Mouse (Mus musculus) heart, postnatal 0 days (tissue): Measurements from ENCODE around the gene Heatr5b. TPM values are rescaled to one million over a fixed set of nuclear protein-coding genes. Genes with fewer than 3 reads are reported as not detected.
"Not testable (repeated sequence)": the region's sequence is repeated elsewhere in the genome, so short reads cannot be mapped to it uniquely, and the experiment has no call there.

ENCODE experiments used
- ATAC-seq: fragments of 200-750 bp; cut with Nextera tagmentation; 2 replicates; pipeline ENCODE4 v1.8.0; 2017; ENCODE audit warnings: low read depth, moderate number of reproducible peaks, moderate library complexity; ENCODE audit not compliant: insufficient read depth
- DNase-seq: peaks from one replicate; pipeline ENCODE4 v3.0.0-alpha.2; 2016; ENCODE audit warnings: low spot score
- H3K27ac ChIP-seq: fragments of 300-500 bp; sonication (generic); 2 replicates; pipeline ENCODE4 v1.5.1; 2014; ENCODE audit warnings: low read depth, mild to moderate bottlenecking
- H3K27me3 ChIP-seq: fragments of 300-500 bp; sonication (generic); 2 replicates; pipeline ENCODE4 v1.6.1; 2014; ENCODE audit warnings: low read length, mixed read lengths; ENCODE audit not compliant: control insufficient read depth, insufficient read depth
- H3K36me3 ChIP-seq: fragments of 300-500 bp; sonication (generic); replicated peaks from 2 replicates; pipeline ENCODE4 v1.6.1; 2014; ENCODE audit warnings: low read length, mixed read lengths; ENCODE audit not compliant: control insufficient read depth, insufficient read depth
- H3K4me1 ChIP-seq: fragments of 300-500 bp; sonication (generic); 2 replicates; pipeline ENCODE4 v1.6.1; 2014; ENCODE audit warnings: antibody characterized with exemption; ENCODE audit not compliant: control insufficient read depth, insufficient read depth
- H3K4me2 ChIP-seq: fragments of 300-500 bp; sonication (generic); 2 replicates; pipeline ENCODE4 v1.6.1; 2014; ENCODE audit warnings: low read depth, mild to moderate bottlenecking, low read length, moderate library complexity
- H3K4me3 ChIP-seq: fragments of 300-500 bp; sonication (generic); 2 replicates; pipeline ENCODE4 v1.5.1; 2014; ENCODE audit warnings: low read depth, low read length
- H3K9ac ChIP-seq: fragments of 300-500 bp; sonication (generic); replicated peaks from 2 replicates; pipeline ENCODE4 v1.6.1; 2014; ENCODE audit warnings: low read depth, low read length, mixed read lengths
- H3K9me3 ChIP-seq: fragments of 300-500 bp; sonication (generic); replicated peaks from 2 replicates; pipeline ENCODE4 v1.6.1; 2016; ENCODE audit warnings: low read length; ENCODE audit not compliant: control insufficient read depth
- CTCF ChIP-seq: IDR thresholded peaks from 2 replicates; pipeline ENCODE4 v1.5.1; 2016; ENCODE audit warnings: antibody characterized with exemption, control low read depth, low read depth
- EP300 ChIP-seq: IDR thresholded peaks from 2 replicates; pipeline ENCODE4 v1.6.1; 2016; ENCODE audit warnings: antibody characterized with exemption, low read depth
- WGBS: fragments of 180-500 bp; shearing (Covaris S2); extraction: QIAGEN DNeasy Blood & Tissue Kit; methylation state at CpG from one replicate; pipeline ENCODE4 v1.1.7; 2014; 5-methylcytosine and 5-hydroxymethylcytosine counted together
- polyA plus RNA-seq: library from polyadenylated mRNA; unstranded; fragments of >200 nt; fragmentation: Nextera tagmentation; extraction: Ambion mirVana; gene quantifications from 2 replicates; pipeline ENCODE4 v1.2.1, GENCODE M21; 2015
- total RNA-seq: library from RNA; depleted of rRNA; stranded (reverse); fragments of >200 nt; gene quantifications from 2 replicates; pipeline ENCODE4 v1.2.3, GENCODE M21; 2014; ENCODE audit warnings: low replicate concordance

The Heatr5b gene
- total and polyA plus RNA-seq, 2 experiments from 2014 or later = 13.8 to 56.7 TPM

DNA sequence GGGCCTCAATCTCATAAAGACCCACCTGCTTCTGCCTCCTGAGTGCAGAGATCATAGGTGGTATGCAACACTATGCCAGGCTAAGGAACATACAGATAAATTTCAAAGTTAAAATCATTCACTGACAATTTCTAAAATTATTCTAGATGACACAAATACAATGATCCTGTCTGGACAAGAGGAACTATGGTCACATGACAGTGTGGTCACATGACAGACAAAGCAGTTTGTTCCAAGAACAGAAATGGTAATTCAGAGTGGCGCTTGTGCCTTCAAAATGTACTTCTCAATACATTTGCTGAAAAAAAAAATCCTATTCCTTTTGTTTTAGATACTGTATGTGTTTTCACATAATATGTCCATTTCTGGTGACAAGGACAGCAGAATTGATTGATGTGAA is 37.9 kb downstream of the Heatr5b start:
- H3K36me3 ChIP-seq = peaks cover 64% of the 10 kb centered on the region
- WGBS = 93% methylated on average over 1 of the region's 1 CpGs
- DNase-seq = no peak

GRCm38 (mm10) chr17:78794390-78794789 is 40.8 kb downstream of the Heatr5b start:
- H3K4me2 ChIP-seq = no peak overlapping the region
- H3K36me3 ChIP-seq = peaks cover 43% of the 10 kb centered on the region
- WGBS = 63% methylated on average over 5 of the region's 5 CpGs
- no peak overlapping the region for H3K4me3 ChIP-seq
- DNase-seq = no peak
- H3K27me3 ChIP-seq = no peaks in the 10 kb centered on the region
- H3K9me3 ChIP-seq = no peaks in the 10 kb centered on the region
- ATAC-seq = no peak
- peaks cover 23% of the 10 kb centered on the region for H3K4me1 ChIP-seq
- no peak overlapping the region for H3K9ac ChIP-seq
- peak overlapping the region; percentile 34; the same call in 1 of the 2 replicates for H3K27ac ChIP-seq
- no peak for TF ChIP-seq EP300
- no peak for TF ChIP-seq CTCF

More for the DNA sequence above, 37.9 kb downstream of the Heatr5b start:
- no peak overlapping the region for H3K4me3 ChIP-seq
- no peak for ATAC-seq
- no peaks in the 10 kb centered on the region for H3K9me3 ChIP-seq
- H3K27me3 ChIP-seq = no peaks in the 10 kb centered on the region
- H3K9ac ChIP-seq = no peak overlapping the region
- H3K27ac ChIP-seq = no peak overlapping the region
- no peak overlapping the region for H3K4me2 ChIP-seq
- TF ChIP-seq CTCF = no peak
- TF ChIP-seq EP300 = no peak
- H3K4me1 ChIP-seq = peaks cover 18% of the 10 kb centered on the region

GRCm38 (mm10) chr17:78792122-78792521 is 43.0 kb downstream of the Heatr5b start:
- ATAC-seq (no peak), DNase-seq (no peak)
- Histone ChIP-seq H3K4me3 (no peak overlapping the region), H3K27me3 (no peaks in the 10 kb centered on the region), H3K36me3 (peaks cover 35% of the 10 kb centered on the region), H3K9me3 (no peaks in the 10 kb centered on the region), H3K4me1 (peaks cover 23% of the 10 kb centered on the region), H3K27ac (peak overlapping the region; percentile 90), H3K4me2 (no peak overlapping the region), H3K9ac (0 out of 2 replicates have a peak overlapping the region, but pooled peaks have one; percentile 34)
- TF ChIP-seq EP300 (no peak), CTCF (no peak)
- 60% methylated on average over 3 of the region's 3 CpGs for WGBS

DNA sequence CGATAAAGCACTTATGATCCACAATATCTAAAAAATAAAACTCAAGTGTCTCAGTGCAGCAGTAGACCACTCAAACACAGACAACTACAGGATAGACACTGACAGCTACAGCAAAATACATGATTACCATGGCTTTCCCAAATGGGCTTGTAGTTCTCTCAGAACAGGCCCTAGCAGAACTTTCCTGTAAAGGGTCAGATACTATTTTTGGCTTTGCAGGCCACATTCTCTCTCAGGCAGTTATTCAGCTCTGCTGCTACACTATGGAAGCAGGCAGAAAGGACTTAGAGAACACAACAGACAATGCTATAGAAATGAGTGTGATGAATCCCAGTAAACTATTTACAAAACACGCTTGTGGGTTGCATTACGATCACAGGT is 43.5 kb downstream of the Heatr5b start:
- peak; percentile 78 for DNase-seq
- Histone ChIP-seq H3K9ac (0 out of 2 replicates have a peak overlapping the region, but pooled peaks have one; percentile 34), H3K36me3 (peaks cover 32% of the 10 kb centered on the region), H3K27ac (peak overlapping the region; percentile 90), H3K4me3 (no peak overlapping the region), H3K27me3 (no peaks in the 10 kb centered on the region), H3K4me2 (no peak overlapping the region; the same call in 1 of the 2 replicates), H3K9me3 (no peaks in the 10 kb centered on the region), H3K4me1 (peaks cover 23% of the 10 kb centered on the region)
- ATAC-seq = peak; percentile 68
- peak; percentile 16; the same call in 1 of the 2 replicates for TF ChIP-seq EP300
- TF ChIP-seq CTCF = no peak
- 34% methylated on average over 3 of the region's 3 CpGs for WGBS

GRCm38 (mm10) chr17:78791068-78791689 is 44.0 kb downstream of the Heatr5b start:
- peaks cover 23% of the 10 kb centered on the region for H3K4me1 ChIP-seq
- H3K4me2 ChIP-seq = no peak overlapping the region; the same call in 1 of the 2 replicates
- no peaks in the 10 kb centered on the region for H3K9me3 ChIP-seq
- DNase-seq = peak; percentile 94
- ATAC-seq = peak; percentile 91
- H3K27ac ChIP-seq = peak overlapping the region; percentile 90
- no peaks in the 10 kb centered on the region for H3K27me3 ChIP-seq
- H3K4me3 ChIP-seq = no peak overlapping the region
- peaks cover 27% of the 10 kb centered on the region for H3K36me3 ChIP-seq
- no peak overlapping the region for H3K9ac ChIP-seq
- TF ChIP-seq CTCF (no peak), EP300 (peak; percentile 89)
- 14% methylated on average over 7 of the region's 7 CpGs for WGBS

DNA sequence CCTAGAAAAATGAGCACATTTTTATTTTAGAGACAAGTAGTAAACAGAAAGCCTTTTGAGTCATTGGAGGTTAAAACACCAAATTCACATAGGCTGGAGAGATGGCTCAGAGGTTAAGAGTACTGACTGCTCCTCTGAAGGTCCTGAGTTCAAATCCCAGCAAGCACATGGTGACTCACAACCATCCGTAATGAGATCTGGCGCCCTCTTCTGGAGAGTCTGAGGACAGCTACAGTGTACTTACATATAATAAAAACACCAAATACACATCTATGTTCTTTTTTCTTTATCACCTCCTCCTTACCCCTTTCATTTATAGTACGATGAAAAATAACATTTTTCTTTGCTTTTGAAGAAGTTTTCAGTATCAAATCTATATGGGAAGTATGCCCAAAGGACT is 46.9 kb downstream of the Heatr5b start:
- H3K4me3 ChIP-seq, ATAC-seq, DNase-seq, H3K27ac ChIP-seq, H3K9me3 ChIP-seq, H3K9ac ChIP-seq, H3K27me3 ChIP-seq, H3K4me2 ChIP-seq: not testable (repeated sequence)
- WGBS = 78% methylated on average over 3 of the region's 3 CpGs
- peaks cover 16% of the 10 kb centered on the region for H3K4me1 ChIP-seq
- TF ChIP-seq CTCF = peak; percentile 14; the same call in 1 of the 2 replicates
- peaks cover 17% of the 10 kb centered on the region for H3K36me3 ChIP-seq
